Mouse (Mus musculus): Measurements from ENCODE around the gene Glis1. TPM values are rescaled to one million over a fixed set of nuclear protein-coding genes. Genes with fewer than 3 reads are reported as not detected.

Gene Glis1
- polyA plus RNA-seq, 1 experiment from 2014 or later, result 0.49 TPM

DNA sequence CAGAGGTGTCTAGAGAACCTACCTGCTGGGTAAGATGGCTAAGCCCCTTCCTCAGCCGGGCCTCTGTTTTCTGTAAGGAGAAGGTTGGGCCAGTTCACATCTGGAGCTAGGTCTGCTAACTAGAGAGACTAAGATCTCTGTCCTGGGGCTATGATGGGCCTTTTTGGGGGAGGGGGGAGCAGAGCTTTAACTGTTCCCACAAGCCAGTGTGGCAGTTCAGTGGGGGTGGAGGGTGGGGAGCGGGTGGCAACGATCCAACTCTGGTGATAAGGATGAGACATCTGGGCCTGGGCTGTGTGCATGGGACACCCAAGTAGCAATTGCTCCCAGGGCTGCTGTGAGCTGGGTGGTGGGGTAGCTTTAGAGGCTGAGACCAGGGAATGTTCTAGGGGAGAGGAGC, 124.4 kb downstream of the Glis1 start:
- H3K4me2 ChIP-seq, result no peak overlapping the region
- no peaks in the 10 kb centered on the region for H3K9me3 ChIP-seq
- no peak for ATAC-seq (ENCODE audit: insufficient read depth, low FRiP score, low read depth)
- H3K4me3 ChIP-seq (replicated peaks), result no peak overlapping the region
- no peak overlapping the region for H3K9ac ChIP-seq
- no peak overlapping the region for H3K27ac ChIP-seq
- H3K36me3 ChIP-seq, result no peaks in the 10 kb centered on the region
- WGBS, result 58% methylated on average over 3 of the region's 3 CpGs
- H3K4me1 ChIP-seq, result no peaks in the 10 kb centered on the region
- H3K27me3 ChIP-seq (replicated peaks), result no peaks in the 10 kb centered on the region

GRCm38 (mm10) chr4:107561056-107561455, 126.7 kb downstream of the Glis1 start:
- Histone ChIP-seq H3K27ac (no peak overlapping the region), H3K9ac (no peak overlapping the region), H3K9me3 (no peaks in the 10 kb centered on the region), H3K27me3 (replicated peaks) (no peaks in the 10 kb centered on the region), H3K4me3 (replicated peaks) (no peak overlapping the region), H3K36me3 (no peaks in the 10 kb centered on the region), H3K4me1 (no peaks in the 10 kb centered on the region), H3K4me2 (no peak overlapping the region)
- WGBS, result 84% methylated on average over 2 of the region's 2 CpGs
- no peak for ATAC-seq (ENCODE audit: insufficient read depth, low FRiP score, low read depth)

DNA sequence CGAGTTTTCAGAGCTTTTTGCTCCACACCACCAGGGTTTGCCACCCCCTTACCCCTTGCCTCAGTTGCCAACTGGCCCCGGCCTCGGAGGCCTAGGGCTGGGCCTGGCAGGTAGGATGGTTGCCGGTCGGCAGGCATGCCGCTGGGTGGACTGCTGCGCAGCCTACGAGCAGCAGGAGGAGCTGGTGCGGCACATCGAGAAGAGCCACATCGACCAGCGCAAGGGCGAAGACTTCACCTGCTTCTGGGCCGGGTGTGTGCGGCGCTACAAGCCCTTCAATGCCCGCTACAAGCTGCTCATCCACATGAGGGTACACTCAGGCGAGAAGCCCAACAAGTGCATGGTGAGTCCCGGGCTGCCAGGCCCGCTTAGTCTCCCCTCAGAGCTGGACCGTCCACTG, 133.8 kb downstream of the Glis1 start:
- Histone ChIP-seq H3K27me3 (replicated peaks) (no peaks in the 10 kb centered on the region; the same call in 1 of the 2 replicates), H3K9ac (no peak overlapping the region), H3K27ac (no peak overlapping the region), H3K4me1 (0 out of 2 replicates have a peak, but pooled peaks cover 7% of the 10 kb centered on the region), H3K9me3 (no peaks in the 10 kb centered on the region), H3K36me3 (no peaks in the 10 kb centered on the region), H3K4me2 (no peak overlapping the region), H3K4me3 (replicated peaks) (no peak overlapping the region)
- no peak for ATAC-seq (ENCODE audit: insufficient read depth, low FRiP score, low read depth)
- WGBS, result 72% methylated on average over 21 of the region's 21 CpGs

DNA sequence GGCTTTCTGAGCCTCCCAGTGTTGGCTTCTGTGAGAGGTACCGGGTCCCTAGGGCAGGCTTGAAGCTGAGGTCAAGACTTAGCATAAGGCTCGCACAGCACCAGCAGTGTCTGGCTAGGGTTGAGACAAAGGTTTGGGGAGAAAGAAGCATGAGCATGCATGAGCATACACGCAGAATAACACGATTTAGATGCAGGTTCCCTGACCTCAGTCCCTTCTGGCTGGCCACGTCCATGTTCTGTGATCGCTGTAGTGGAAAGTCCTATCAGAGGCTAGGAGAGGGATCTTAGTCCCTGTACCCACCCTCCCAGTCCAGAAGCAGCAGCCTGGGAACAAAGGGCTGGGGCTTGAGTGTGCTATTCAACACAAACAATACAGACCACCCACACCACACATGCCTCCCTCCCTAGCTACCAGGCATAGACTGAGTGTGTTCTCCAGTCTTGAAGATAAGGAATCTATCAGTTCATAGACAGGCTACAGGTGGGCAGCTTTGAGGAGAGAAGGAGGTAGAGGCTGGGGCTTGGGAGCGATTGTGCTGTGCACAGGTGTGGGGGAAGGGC, 134.6 kb downstream of the Glis1 start:
- H3K4me1 ChIP-seq, result 0 out of 2 replicates have a peak, but pooled peaks cover 7% of the 10 kb centered on the region
- no peaks in the 10 kb centered on the region for H3K9me3 ChIP-seq
- WGBS, result 71% methylated on average over 7 of the region's 7 CpGs
- H3K9ac ChIP-seq, result no peak overlapping the region
- no peak overlapping the region for H3K27ac ChIP-seq
- H3K27me3 ChIP-seq (replicated peaks), result no peaks in the 10 kb centered on the region; the same call in 1 of the 2 replicates
- no peak overlapping the region for H3K4me2 ChIP-seq
- no peak overlapping the region for H3K4me3 ChIP-seq (replicated peaks)
- no peaks in the 10 kb centered on the region for H3K36me3 ChIP-seq
- ATAC-seq (ENCODE audit: insufficient read depth, low FRiP score, low read depth), result no peak

- Histone ChIP-seq H3K36me3 (no peaks in the 10 kb centered on the region), H3K4me3 (replicated peaks) (no peak overlapping the region), H3K9ac (no peak overlapping the region), H3K4me2 (no peak overlapping the region), H3K27ac (no peak overlapping the region), H3K4me1 (0 out of 2 replicates have a peak, but pooled peaks cover 7% of the 10 kb centered on the region), H3K27me3 (replicated peaks) (no peaks in the 10 kb centered on the region; the same call in 1 of the 2 replicates), H3K9me3 (no peaks in the 10 kb centered on the region)
- WGBS, result 40% methylated on average over 19 of the region's 19 CpGs
- peak; percentile 33; the same call in 1 of the 2 replicates for ATAC-seq (ENCODE audit: insufficient read depth, low FRiP score, low read depth)
Observed at GRCm38 (mm10) chr4:107570329-107571014, 136.1 kb downstream of the Glis1 start.

DNA sequence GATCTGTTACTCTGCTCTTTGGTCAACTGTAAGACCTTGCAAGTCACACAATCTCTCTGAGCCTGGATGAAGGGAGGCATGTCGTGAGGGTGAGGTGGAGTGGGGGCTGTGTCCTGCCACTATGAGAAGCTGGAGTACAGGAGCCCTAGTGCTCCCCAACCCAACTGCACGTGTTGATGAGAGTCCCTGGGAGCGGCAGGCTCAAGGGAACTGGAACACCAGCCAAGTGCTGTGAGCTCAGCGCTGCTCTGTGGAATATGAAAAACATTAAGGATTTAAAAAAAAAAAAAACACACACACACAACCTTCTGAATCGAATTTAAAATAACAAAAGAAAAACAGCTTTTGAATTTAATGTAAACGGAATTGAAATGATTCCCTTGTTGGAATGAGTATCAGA, 141.4 kb downstream of the Glis1 start:
- Histone ChIP-seq H3K27me3 (replicated peaks) (no peaks in the 10 kb centered on the region), H3K36me3 (no peaks in the 10 kb centered on the region), H3K27ac (no peak overlapping the region), H3K9me3 (no peaks in the 10 kb centered on the region), H3K4me1 (0 out of 2 replicates have a peak, but pooled peaks cover under 1% of the 10 kb centered on the region), H3K9ac (no peak overlapping the region), H3K4me3 (replicated peaks) (no peak overlapping the region), H3K4me2 (no peak overlapping the region)
- 35% methylated on average over 6 of the region's 6 CpGs for WGBS
- no peak for ATAC-seq (ENCODE audit: insufficient read depth, low FRiP score, low read depth)

GRCm38 (mm10) chr4:107576742-107577141, 142.4 kb downstream of the Glis1 start:
- Histone ChIP-seq H3K36me3 (no peaks in the 10 kb centered on the region), H3K4me2 (no peak overlapping the region), H3K4me3 (replicated peaks) (no peak overlapping the region), H3K9me3 (no peaks in the 10 kb centered on the region), H3K4me1 (no peaks in the 10 kb centered on the region), H3K27me3 (replicated peaks) (no peaks in the 10 kb centered on the region), H3K27ac (no peak overlapping the region), H3K9ac (no peak overlapping the region)
- ATAC-seq (ENCODE audit: insufficient read depth, low FRiP score, low read depth), result no peak
- 54% methylated on average over 6 of the region's 6 CpGs for WGBS

GRCm38 (mm10) chr4:107577146-107577839, 142.9 kb downstream of the Glis1 start:
- no peak for ATAC-seq (ENCODE audit: insufficient read depth, low FRiP score, low read depth)
- no peak overlapping the region for H3K4me2 ChIP-seq
- no peaks in the 10 kb centered on the region for H3K27me3 ChIP-seq (replicated peaks)
- no peaks in the 10 kb centered on the region for H3K9me3 ChIP-seq
- no peaks in the 10 kb centered on the region for H3K4me1 ChIP-seq
- H3K36me3 ChIP-seq, result no peaks in the 10 kb centered on the region
- no peak overlapping the region for H3K27ac ChIP-seq
- H3K9ac ChIP-seq, result no peak overlapping the region
- 65% methylated on average over 12 of the region's 12 CpGs for WGBS
- no peak overlapping the region for H3K4me3 ChIP-seq (replicated peaks)

GRCm38 (mm10) chr4:107580883-107581282, 146.5 kb downstream of the Glis1 start:
- Histone ChIP-seq H3K4me3 (replicated peaks) (no peak overlapping the region), H3K4me2 (no peak overlapping the region), H3K9me3 (no peaks in the 10 kb centered on the region), H3K27ac (no peak overlapping the region), H3K27me3 (replicated peaks) (no peaks in the 10 kb centered on the region), H3K9ac (no peak overlapping the region), H3K4me1 (no peaks in the 10 kb centered on the region), H3K36me3 (no peaks in the 10 kb centered on the region)
- WGBS, result 86% methylated on average over 11 of the region's 11 CpGs
- ATAC-seq (ENCODE audit: insufficient read depth, low FRiP score, low read depth), result no peak

DNA sequence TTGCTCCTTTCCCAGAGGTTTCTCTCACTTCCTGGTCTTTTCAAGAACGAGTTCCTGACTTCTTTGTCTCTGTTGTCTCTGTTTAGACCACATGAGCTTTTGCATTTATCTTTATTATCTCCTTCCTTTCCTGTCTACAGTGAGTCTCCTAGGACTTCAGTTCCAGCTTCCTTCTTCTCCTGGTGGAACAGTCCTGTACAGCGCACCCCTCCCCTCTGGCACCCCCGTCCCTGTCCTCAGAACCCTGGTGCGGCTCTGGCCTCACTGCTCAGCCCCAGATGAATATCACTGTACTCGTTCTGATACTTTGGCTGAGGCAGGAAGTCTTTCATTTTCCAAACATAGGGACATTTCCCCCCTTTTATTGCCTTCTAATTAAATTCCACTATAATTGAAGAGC, 152.0 kb downstream of the Glis1 start:
- no peaks in the 10 kb centered on the region for H3K9me3 ChIP-seq
- WGBS, result 55% methylated on average over 5 of the region's 5 CpGs

DNA sequence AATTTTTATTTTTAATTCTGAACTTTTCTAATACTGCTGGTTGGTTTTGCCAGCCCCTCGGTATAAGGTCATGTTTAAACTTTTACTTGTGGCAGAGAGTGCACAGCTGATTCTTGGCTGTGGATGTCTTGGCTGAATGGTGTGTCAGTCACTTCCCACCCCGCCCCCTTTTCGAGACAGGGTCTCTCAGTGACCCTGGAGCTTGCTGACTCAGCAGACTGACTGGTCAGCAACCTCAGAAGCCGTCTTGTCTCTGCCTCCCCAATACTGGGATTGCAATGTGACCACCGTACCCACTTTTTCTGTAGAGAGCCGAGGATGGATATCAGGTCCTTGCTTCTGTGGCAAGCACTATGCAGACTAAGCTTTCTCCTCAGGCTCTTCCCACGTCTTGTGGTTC, 154.2 kb downstream of the Glis1 start:
- H3K4me1 ChIP-seq, result no peaks in the 10 kb centered on the region
- no peaks in the 10 kb centered on the region for H3K9me3 ChIP-seq
- no peak for ATAC-seq (ENCODE audit: insufficient read depth, low FRiP score, low read depth)
- H3K27me3 ChIP-seq (replicated peaks), result no peaks in the 10 kb centered on the region
- H3K4me2 ChIP-seq, result no peak overlapping the region
- no peak overlapping the region for H3K27ac ChIP-seq
- H3K36me3 ChIP-seq, result no peaks in the 10 kb centered on the region
- WGBS, result 82% methylated on average over 7 of the region's 7 CpGs
- H3K9ac ChIP-seq, result no peak overlapping the region
- H3K4me3 ChIP-seq (replicated peaks), result no peak overlapping the region

More for the DNA sequence above, 152.0 kb downstream of the Glis1 start:
- Histone ChIP-seq H3K27me3 (replicated peaks) (no peaks in the 10 kb centered on the region), H3K4me3 (replicated peaks) (no peak overlapping the region), H3K36me3 (no peaks in the 10 kb centered on the region), H3K4me2 (no peak overlapping the region), H3K27ac (no peak overlapping the region), H3K4me1 (no peaks in the 10 kb centered on the region), H3K9ac (no peak overlapping the region)
- no peak for ATAC-seq (ENCODE audit: insufficient read depth, low FRiP score, low read depth)

DNA sequence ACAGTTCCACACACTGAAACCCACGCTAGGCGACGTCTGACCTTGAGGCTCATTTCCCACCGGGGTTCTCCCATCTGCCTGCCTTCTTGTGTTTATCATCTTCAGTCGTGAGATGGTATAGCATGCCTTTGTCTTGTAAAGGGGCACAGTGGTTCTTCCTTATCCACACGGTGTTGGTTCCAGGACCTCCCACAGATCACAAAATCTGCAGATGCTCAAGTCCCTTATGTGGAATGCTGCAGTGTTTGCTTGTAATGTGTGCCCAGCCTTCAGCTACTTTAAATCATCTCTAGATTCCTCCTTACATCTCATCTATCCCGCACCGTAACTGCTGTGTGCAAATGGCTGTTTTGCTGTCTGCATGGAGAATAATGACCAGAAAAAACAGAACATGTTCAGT, 154.7 kb downstream of the Glis1 start:
- Histone ChIP-seq H3K9me3 (no peaks in the 10 kb centered on the region), H3K36me3 (no peaks in the 10 kb centered on the region), H3K27me3 (replicated peaks) (no peaks in the 10 kb centered on the region), H3K4me1 (no peaks in the 10 kb centered on the region), H3K27ac (no peak overlapping the region), H3K4me3 (replicated peaks) (no peak overlapping the region), H3K9ac (no peak overlapping the region), H3K4me2 (no peak overlapping the region)
- no peak for ATAC-seq (ENCODE audit: insufficient read depth, low FRiP score, low read depth)
- 73% methylated on average over 8 of the region's 8 CpGs for WGBS

Measured in stomach, embryonic 15.5 days (tissue).